Mouse (Mus musculus) lung, postnatal 0 days (tissue): ENCODE data around the gene Ska2. TPM values are rescaled to one million over a fixed set of nuclear protein-coding genes. Genes with fewer than 3 reads are reported as not detected.

ENCODE experiments used
- ATAC-seq: fragments of 200-750 bp; cut with Nextera tagmentation; 2 replicates; pipeline ENCODE4 v1.8.0; 2017; ENCODE audit warnings: moderate library complexity
- DNase-seq: peaks from one replicate; pipeline ENCODE4 v3.0.0-alpha.2; 2016; ENCODE audit warnings: low spot score
- H3K27ac ChIP-seq: fragments of 300-500 bp; sonication (generic); 2 replicates; pipeline ENCODE4 v1.5.1; 2014; ENCODE audit warnings: antibody characterized with exemption, mild to moderate bottlenecking, low read length, mixed read lengths
- H3K27me3 ChIP-seq: fragments of 300-500 bp; sonication (generic); replicated peaks from 2 replicates; pipeline ENCODE4 v1.6.1; 2014; ENCODE audit warnings: low read length, mixed read lengths; ENCODE audit not compliant: insufficient read depth
- H3K36me3 ChIP-seq: fragments of 300-500 bp; sonication (generic); 2 replicates; pipeline ENCODE4 v1.6.1; 2014; ENCODE audit warnings: low read length, mixed read lengths; ENCODE audit not compliant: insufficient read depth
- H3K4me1 ChIP-seq: fragments of 300-500 bp; sonication (generic); 2 replicates; pipeline ENCODE4 v1.6.1; 2014; ENCODE audit warnings: antibody characterized with exemption, low read depth, low read length, mixed read lengths; ENCODE audit not compliant: insufficient read depth
- H3K4me2 ChIP-seq: fragments of 300-500 bp; sonication (generic); replicated peaks from 2 replicates; pipeline ENCODE4 v1.6.1; 2014; ENCODE audit warnings: low read depth, mild to moderate bottlenecking, low read length, moderate library complexity, mixed read lengths
- H3K4me3 ChIP-seq: fragments of 300-500 bp; sonication (generic); 2 replicates; pipeline ENCODE4 v1.5.1; 2014; ENCODE audit warnings: low read depth, low read length
- H3K9ac ChIP-seq: fragments of 300-500 bp; sonication (generic); replicated peaks from 2 replicates; pipeline ENCODE4 v1.6.1; 2014; ENCODE audit warnings: low read depth, mild to moderate bottlenecking
- H3K9me3 ChIP-seq: fragments of 300-500 bp; sonication (generic); 2 replicates; pipeline ENCODE4 v1.6.1; 2016; ENCODE audit warnings: low read length, mixed read lengths
- CTCF ChIP-seq: IDR thresholded peaks from 2 replicates; pipeline ENCODE4 v1.5.1; 2016; ENCODE audit warnings: antibody characterized with exemption, mild to moderate bottlenecking
- EP300 ChIP-seq: IDR thresholded peaks from 2 replicates; pipeline ENCODE4 v1.6.1; 2016; ENCODE audit warnings: antibody characterized with exemption, mild to moderate bottlenecking, control low read depth
- WGBS: fragments of 180-500 bp; shearing (Covaris S2); extraction: QIAGEN DNeasy Blood & Tissue Kit; methylation state at CpG from one replicate; pipeline ENCODE4 v1.1.7; 2014; 5-methylcytosine and 5-hydroxymethylcytosine counted together
- polyA plus RNA-seq: library from polyadenylated mRNA; unstranded; fragments of >200 nt; fragmentation: Nextera tagmentation; extraction: Ambion mirVana; gene quantifications from 2 replicates; pipeline ENCODE4 v1.2.1, GENCODE M21; 2015

The Ska2 gene
- polyA plus RNA-seq, 1 experiment from 2014 or later: 12.7 TPM

DNA sequence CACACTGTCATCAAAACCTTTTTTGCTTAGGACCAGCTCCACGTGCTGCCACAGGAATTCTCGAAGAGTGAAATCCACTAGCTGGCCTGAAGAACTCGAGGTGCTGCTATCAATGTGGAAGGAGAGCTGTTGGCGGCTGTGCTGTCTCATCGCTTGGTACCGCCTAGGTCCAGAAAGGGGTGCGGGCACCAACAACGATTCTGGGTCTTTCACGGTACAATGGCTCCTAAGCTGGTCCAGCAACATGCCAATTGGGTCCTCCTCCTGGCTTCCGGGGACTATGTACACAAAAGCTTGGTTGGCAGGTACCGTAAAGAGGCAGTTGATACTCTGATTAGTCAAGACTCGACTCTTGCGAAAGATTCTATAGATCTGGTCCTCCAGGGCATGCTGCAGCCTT, 23.6 kb upstream of the Ska2 start:
- no peaks in the 10 kb centered on the region for H3K27me3 ChIP-seq
- TF ChIP-seq EP300 (no peak), CTCF (no peak)
- peaks cover 14% of the 10 kb centered on the region for H3K4me1 ChIP-seq
- H3K4me3 ChIP-seq: peak overlapping the region; percentile 95; the same call in 1 of the 2 replicates
- WGBS: 76% methylated on average over 13 of the region's 13 CpGs
- H3K36me3 ChIP-seq: peaks cover 16% of the 10 kb centered on the region; the same call in 1 of the 2 replicates
- no peaks in the 10 kb centered on the region for H3K9me3 ChIP-seq
- no peak overlapping the region for H3K27ac ChIP-seq
- DNase-seq: no peak
- peak overlapping the region; percentile 87; the same call in 1 of the 2 replicates for H3K9ac ChIP-seq
- ATAC-seq: no peak
- H3K4me2 ChIP-seq: peak overlapping the region; percentile 83

- H3K9me3 ChIP-seq: no peaks in the 10 kb centered on the region
- ATAC-seq: peak; percentile 98
- WGBS: under 1% methylated on average over 39 of the region's 43 CpGs
- 0 out of 2 replicates have a peak, but pooled peaks cover 6% of the 10 kb centered on the region for H3K36me3 ChIP-seq
- H3K27me3 ChIP-seq: no peaks in the 10 kb centered on the region
- H3K4me1 ChIP-seq: peaks cover 14% of the 10 kb centered on the region
- peak; percentile 98 for DNase-seq
- H3K9ac ChIP-seq: peak within 1 kb of the TSS; percentile 87
- H3K4me2 ChIP-seq: peak within 1 kb of the TSS; percentile 83
- H3K27ac ChIP-seq: peak within 1 kb of the TSS; percentile 71
- H3K4me3 ChIP-seq: peak within 1 kb of the TSS; percentile 95
- TF ChIP-seq EP300 (peak; percentile 25; the same call in 1 of the 2 replicates), CTCF (no peak)
These were observed 22.6 kb upstream of the Ska2 start, which contains the start of gene Smg8 for GRCm38 (mm10) chr11:87086290-87086984. Gene Smg8, minus strand, starts transcription at chr11:87086774.

- no peak for DNase-seq
- 51% methylated on average over 2 of the region's 2 CpGs for WGBS
- Histone ChIP-seq H3K4me2 (peak overlapping the region; percentile 83), H3K9ac (peak overlapping the region; percentile 87; the same call in 1 of the 2 replicates), H3K27ac (0 out of 2 replicates have a peak overlapping the region, but pooled peaks have one; percentile 71), H3K4me3 (peak overlapping the region; percentile 95), H3K9me3 (no peaks in the 10 kb centered on the region), H3K27me3 (no peaks in the 10 kb centered on the region), H3K36me3 (0 out of 2 replicates have a peak, but pooled peaks cover 6% of the 10 kb centered on the region), H3K4me1 (peaks cover 14% of the 10 kb centered on the region)
- TF ChIP-seq EP300 (no peak), CTCF (no peak)
- no peak for ATAC-seq
These were observed 21.9 kb upstream of the Ska2 start for GRCm38 (mm10) chr11:87087142-87087541.

DNA sequence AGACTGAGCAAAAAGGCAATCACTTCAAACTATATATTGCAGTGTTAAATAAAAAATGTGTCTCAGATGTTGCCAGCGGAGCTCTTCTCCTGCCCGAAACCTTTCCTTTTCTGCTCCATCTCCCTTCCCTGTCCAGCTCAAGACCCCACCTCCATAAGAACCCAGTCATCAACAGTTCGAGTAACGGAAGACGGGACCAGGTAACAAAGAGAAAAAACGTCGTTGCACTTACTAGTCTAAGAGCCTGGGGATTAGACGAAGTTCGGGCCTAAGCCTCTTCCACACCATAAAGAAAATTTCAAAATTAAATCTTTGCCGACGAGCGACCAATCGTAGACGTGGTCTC, 652 bp upstream of the Ska2 start, which contains the start of gene Prr11:
Prr11 (minus strand) TSS at position 300 of the 346 bp plus-strand sequence.
- WGBS: 1% methylated on average over 14 of the region's 14 CpGs
- Histone ChIP-seq H3K36me3 (no peaks in the 10 kb centered on the region), H3K27me3 (no peaks in the 10 kb centered on the region), H3K4me2 (peak within 1 kb of the TSS; percentile 85), H3K9ac (peak within 1 kb of the TSS; percentile 53), H3K9me3 (no peaks in the 10 kb centered on the region), H3K4me3 (peak within 1 kb of the TSS; percentile 74), H3K4me1 (no peaks in the 10 kb centered on the region; the same call in 1 of the 2 replicates), H3K27ac (peak within 1 kb of the TSS; percentile 85)
- TF ChIP-seq CTCF: no peak
- TF ChIP-seq EP300: no peak
- ATAC-seq (no peak), DNase-seq (no peak)

GRCm38 (mm10) chr11:87109519-87110171, 611 bp downstream of the Ska2 start:
- peak overlapping the region; percentile 43 for H3K9ac ChIP-seq
- peak; percentile 28 for DNase-seq
- no peaks in the 10 kb centered on the region for H3K9me3 ChIP-seq
- H3K4me3 ChIP-seq: peak overlapping the region; percentile 74
- TF ChIP-seq CTCF (no peak), EP300 (no peak)
- H3K27ac ChIP-seq: peak overlapping the region; percentile 85
- ATAC-seq: no peak
- peak overlapping the region; percentile 85 for H3K4me2 ChIP-seq
- H3K36me3 ChIP-seq: no peaks in the 10 kb centered on the region
- H3K4me1 ChIP-seq: no peaks in the 10 kb centered on the region; the same call in 1 of the 2 replicates
- no peaks in the 10 kb centered on the region for H3K27me3 ChIP-seq
- under 1% methylated on average over 42 of the region's 42 CpGs for WGBS

- WGBS: 4% methylated on average over 9 of the region's 9 CpGs
- no peak for TF ChIP-seq CTCF
- no peak for TF ChIP-seq EP300
These were observed 1.3 kb downstream of the Ska2 start for GRCm38 (mm10) chr11:87110172-87110909.

More at GRCm38 (mm10) chr11:87110172-87110909, 1.3 kb downstream of the Ska2 start:
- ATAC-seq (no peak), DNase-seq (no peak)
- no peaks in the 10 kb centered on the region for H3K27me3 ChIP-seq
- H3K27ac ChIP-seq: peak overlapping the region; percentile 85; the same call in 1 of the 2 replicates
- H3K9me3 ChIP-seq: no peaks in the 10 kb centered on the region
- H3K4me3 ChIP-seq: peak overlapping the region; percentile 74
- H3K4me2 ChIP-seq: peak overlapping the region; percentile 85
- H3K4me1 ChIP-seq: no peaks in the 10 kb centered on the region; the same call in 1 of the 2 replicates
- H3K9ac ChIP-seq: peak overlapping the region; percentile 43; the same call in 1 of the 2 replicates
- no peaks in the 10 kb centered on the region for H3K36me3 ChIP-seq
